Comparison of ENCODE assay signal across 10 mouse cellular contexts in genomic region chr17:56547116-56547845, GRCm38 (mm10). TPM values are rescaled to one million over a fixed set of nuclear protein-coding genes. Genes with fewer than 3 reads are reported as not detected.
A peak's percentile ranks its signal among the peaks of the same experiment; 100 is the strongest.
DNase-seq lines count a peak whose midpoint lies in the region; ATAC-seq lines count a peak whose summit lies in the region.
"Had no signal": no experiment of that assay in that cellular context is flagged by ENCODE, and none has a peak within 500 bp of the region (broad histone marks: within the 10 kb centered on the region; RNA-seq: fewer than 3 reads in every experiment).

No protein-coding gene starts in this region.

- no peaks in the 10 kb centered on the region for H3K9me3 ChIP-seq in hindbrain, embryonic 13.5 days
- H3K9me3 ChIP-seq in hindbrain, embryonic 11.5 days (ENCODE audit: control insufficient read depth, low read length) = no peaks in the 10 kb centered on the region
- H3K9me3 ChIP-seq in forebrain, embryonic 16.5 days (ENCODE audit: control insufficient read depth, low read length) = no peaks in the 10 kb centered on the region
- no peaks in the 10 kb centered on the region for H3K9me3 ChIP-seq in midbrain, embryonic 15.5 days
- H3K9me3 ChIP-seq: limb, embryonic 13.5 days had no signal

- peak overlapping the region; percentile 61 for H3K27ac ChIP-seq in hindbrain, embryonic 13.5 days
- no peak overlapping the region for H3K27ac ChIP-seq in hindbrain, embryonic 11.5 days (ENCODE audit: low read depth, low read length)
- peak overlapping the region; percentile 63 for H3K27ac ChIP-seq in forebrain, embryonic 16.5 days (ENCODE audit: low read length)
- peak overlapping the region; percentile 46 for H3K27ac ChIP-seq in midbrain, embryonic 15.5 days
- H3K27ac ChIP-seq: limb, embryonic 13.5 days had no signal

- no peaks in the 10 kb centered on the region for H3K36me3 ChIP-seq in hindbrain, embryonic 13.5 days
- no peaks in the 10 kb centered on the region for H3K36me3 ChIP-seq in hindbrain, embryonic 11.5 days (ENCODE audit: control insufficient read depth, insufficient read depth, low read length)
- H3K36me3 ChIP-seq in forebrain, embryonic 16.5 days (ENCODE audit: control insufficient read depth, insufficient read depth) = no peaks in the 10 kb centered on the region
- H3K36me3 ChIP-seq in midbrain, embryonic 15.5 days (replicated peaks) = no peaks in the 10 kb centered on the region
- H3K36me3 ChIP-seq: limb, embryonic 13.5 days had no signal

- ATAC-seq in hindbrain, embryonic 13.5 days (ENCODE audit: low FRiP score) = no peak
- ATAC-seq in hindbrain, embryonic 11.5 days (ENCODE audit: low FRiP score) = no peak
- ATAC-seq in forebrain, embryonic 16.5 days = no peak
- peak; percentile 13; the same call in 1 of the 2 replicates for ATAC-seq in midbrain, embryonic 15.5 days (replicated peaks)

- H3K9ac ChIP-seq in hindbrain, embryonic 13.5 days = 0 out of 2 replicates have a peak overlapping the region, but pooled peaks have one; percentile 24
- H3K9ac ChIP-seq in hindbrain, embryonic 11.5 days (ENCODE audit: low read depth, low read length) = no peak overlapping the region
- H3K9ac ChIP-seq in forebrain, embryonic 16.5 days (replicated peaks; ENCODE audit: low read depth, low read length) = 0 out of 2 replicates have a peak overlapping the region, but pooled peaks have one; percentile 33
- H3K9ac ChIP-seq in midbrain, embryonic 15.5 days = no peak overlapping the region
- H3K9ac ChIP-seq: limb, embryonic 13.5 days had no signal

- H3K4me2 ChIP-seq in hindbrain, embryonic 13.5 days = no peak overlapping the region
- H3K4me2 ChIP-seq in hindbrain, embryonic 11.5 days (replicated peaks; ENCODE audit: low read depth, low read length) = no peak overlapping the region
- H3K4me2 ChIP-seq in forebrain, embryonic 16.5 days (ENCODE audit: low read length) = no peak overlapping the region
- H3K4me2 ChIP-seq in midbrain, embryonic 15.5 days = no peak overlapping the region
- H3K4me2 ChIP-seq: limb, embryonic 13.5 days had no signal

- no peak for DNase-seq in hindbrain, embryonic 11.5 days (ENCODE audit: low spot score)
- peak; percentile 95 for DNase-seq in cerebellum, adult 11-12 months
- no peak for DNase-seq in spleen, postnatal 14 days (ENCODE audit: low spot score in 2 of 2)
- DNase-seq in spleen, postnatal 10 days (ENCODE audit: low spot score in 2 of 2) = no peak
- DNase-seq in Muller cell, postnatal 12 days (ENCODE audit: inconsistent ontology term) = no peak
- DNase-seq: adrenal gland, postnatal 14 days had no signal

- no peak overlapping the region for H3K4me3 ChIP-seq in hindbrain, embryonic 13.5 days
- H3K4me3 ChIP-seq in hindbrain, embryonic 11.5 days (ENCODE audit: low read depth, low read length) = no peak overlapping the region
- H3K4me3 ChIP-seq in forebrain, embryonic 16.5 days (replicated peaks; ENCODE audit: low read length) = no peak overlapping the region
- no peak overlapping the region for H3K4me3 ChIP-seq in midbrain, embryonic 15.5 days
- H3K4me3 ChIP-seq: limb, embryonic 13.5 days had no signal

- peaks cover 56% of the 10 kb centered on the region for H3K4me1 ChIP-seq in hindbrain, embryonic 13.5 days (replicated peaks)
- H3K4me1 ChIP-seq in hindbrain, embryonic 11.5 days (replicated peaks; ENCODE audit: control insufficient read depth, insufficient read depth, low read length) = peaks cover 3% of the 10 kb centered on the region; the same call in 1 of the 2 replicates
- peaks cover 43% of the 10 kb centered on the region for H3K4me1 ChIP-seq in forebrain, embryonic 16.5 days (replicated peaks; ENCODE audit: control insufficient read depth, insufficient read depth, low read length)
- peaks cover 38% of the 10 kb centered on the region for H3K4me1 ChIP-seq in midbrain, embryonic 15.5 days
- H3K4me1 ChIP-seq: limb, embryonic 13.5 days had no signal

- H3K27me3 ChIP-seq in hindbrain, embryonic 13.5 days = no peaks in the 10 kb centered on the region
- H3K27me3 ChIP-seq in hindbrain, embryonic 11.5 days (ENCODE audit: control insufficient read depth, insufficient read depth, low read length) = no peaks in the 10 kb centered on the region
- H3K27me3 ChIP-seq in forebrain, embryonic 16.5 days (replicated peaks; ENCODE audit: control insufficient read depth, insufficient read depth, low read length) = no peaks in the 10 kb centered on the region
- no peaks in the 10 kb centered on the region for H3K27me3 ChIP-seq in midbrain, embryonic 15.5 days (replicated peaks)
- H3K27me3 ChIP-seq: limb, embryonic 13.5 days had no signal

- WGBS in hindbrain, embryonic 13.5 days = 50% methylated on average over 17 of the region's 17 CpGs
- WGBS in hindbrain, embryonic 11.5 days = 59% methylated on average over 17 of the region's 17 CpGs
- WGBS in forebrain, embryonic 16.5 days = 43% methylated on average over 17 of the region's 17 CpGs
- 41% methylated on average over 17 of the region's 17 CpGs for WGBS in midbrain, embryonic 15.5 days

RNA-seq across cellular contexts. Expression of gene Gm20219, which starts 6.9 kb away (rescaled TPM):
- 1.2 and 1.8 TPM in 2 replicates for polyA plus RNA-seq in hindbrain, embryonic 13.5 days (2015; fragmentation: Nextera tagmentation; extraction: Ambion mirVana)
- polyA plus RNA-seq in hindbrain, embryonic 11.5 days (2014; fragmentation: Nextera tagmentation; extraction: Ambion mirVana) = 1.0 and 1.1 TPM in 2 replicates
- 0.51 and 0.92 TPM in 2 replicates for polyA plus RNA-seq in forebrain, embryonic 16.5 days (2015; fragmentation: Nextera tagmentation; extraction: Ambion mirVana)
- 1.4 and 2.0 TPM in 2 replicates for polyA plus RNA-seq in midbrain, embryonic 15.5 days (2015; fragmentation: Nextera tagmentation; extraction: Ambion mirVana)

RNA-seq across cellular contexts. Expression of gene Znrf4, which starts 35.0 kb away (rescaled TPM):
- polyA plus RNA-seq in hindbrain, embryonic 13.5 days (2015; fragmentation: Nextera tagmentation; extraction: Ambion mirVana) = not detected in 2 replicates
- polyA plus RNA-seq in hindbrain, embryonic 11.5 days (2014; fragmentation: Nextera tagmentation; extraction: Ambion mirVana) = not detected in 2 replicates
- polyA plus RNA-seq in forebrain, embryonic 16.5 days (2015; fragmentation: Nextera tagmentation; extraction: Ambion mirVana) = 0.21 TPM in 1 of 2 replicates, not detected in the other
- polyA plus RNA-seq in midbrain, embryonic 15.5 days (2015; fragmentation: Nextera tagmentation; extraction: Ambion mirVana) = not detected in 2 replicates
- polyA plus RNA-seq: limb, embryonic 13.5 days had no signal

RNA-seq across cellular contexts. Expression of gene Safb2, which starts 37.1 kb away (rescaled TPM):
- polyA plus RNA-seq in hindbrain, embryonic 13.5 days (2015; fragmentation: Nextera tagmentation; extraction: Ambion mirVana) = 76.1 and 76.2 TPM in 2 replicates
- polyA plus RNA-seq in hindbrain, embryonic 11.5 days (2014; fragmentation: Nextera tagmentation; extraction: Ambion mirVana) = 47.6 and 56.1 TPM in 2 replicates
- 72.9 and 85.4 TPM in 2 replicates for polyA plus RNA-seq in forebrain, embryonic 16.5 days (2015; fragmentation: Nextera tagmentation; extraction: Ambion mirVana)
- 78.4 and 86.1 TPM in 2 replicates for polyA plus RNA-seq in midbrain, embryonic 15.5 days (2015; fragmentation: Nextera tagmentation; extraction: Ambion mirVana)

RNA-seq across cellular contexts. Expression of gene Safb, which starts 37.3 kb away (rescaled TPM):
- 105 and 113 TPM in 2 replicates for polyA plus RNA-seq in hindbrain, embryonic 13.5 days (2015; fragmentation: Nextera tagmentation; extraction: Ambion mirVana)
- 93.7 and 105 TPM in 2 replicates for polyA plus RNA-seq in hindbrain, embryonic 11.5 days (2014; fragmentation: Nextera tagmentation; extraction: Ambion mirVana)
- polyA plus RNA-seq in forebrain, embryonic 16.5 days (2015; fragmentation: Nextera tagmentation; extraction: Ambion mirVana) = 121 and 133 TPM in 2 replicates
- polyA plus RNA-seq in midbrain, embryonic 15.5 days (2015; fragmentation: Nextera tagmentation; extraction: Ambion mirVana) = 120 and 129 TPM in 2 replicates

Comparison
In these comparisons a context has a peak if more than half of its experiments do, and no peak if none do; other contexts are left out.
1. H3K9ac ChIP-seq: peak in hindbrain, embryonic 13.5 days (single experiment) and forebrain, embryonic 16.5 days (single experiment); none in hindbrain, embryonic 11.5 days (single experiment) and midbrain, embryonic 15.5 days (single experiment).